Mouse (Mus musculus) cortical plate, adult 2 months (tissue): ENCODE results near the gene Nfkbiz. TPM values are rescaled to one million over a fixed set of nuclear protein-coding genes. Genes with fewer than 3 reads are reported as not detected.
A peak's percentile ranks its signal among the peaks of the same experiment; 100 is the strongest.

Experiments
- H3K27ac ChIP-seq: fragments of 200-500 bp; 2 replicates; pipeline ENCODE4 v1.5.1; 2012; ENCODE audit warnings: low read length, control low read depth, inconsistent platforms; ENCODE audit not compliant: insufficient read depth
- H3K4me1 ChIP-seq: fragments of 200-500 bp; 2 replicates; pipeline ENCODE4 v1.6.1; 2011; ENCODE audit warnings: low read length; ENCODE audit not compliant: control insufficient read depth, insufficient read depth
- H3K4me3 ChIP-seq: fragments of 200-500 bp; 2 replicates; pipeline ENCODE4 v1.5.1; 2011; ENCODE audit warnings: mild to moderate bottlenecking, low read length, control low read depth; ENCODE audit not compliant: insufficient read depth
- CTCF ChIP-seq: fragments of 200-500 bp; IDR thresholded peaks from 2 replicates; pipeline ENCODE4 v1.5.1; 2011; ENCODE audit warnings: mild to moderate bottlenecking, control low read depth, low read length; ENCODE audit not compliant: insufficient read depth; ENCODE audit errors: extremely low read depth
- POLR2A ChIP-seq: fragments of 200-500 bp; IDR thresholded peaks from 2 replicates; pipeline ENCODE4 v1.6.1; 2011; ENCODE audit warnings: mild to moderate bottlenecking, low read length, control low read depth; ENCODE audit not compliant: insufficient read depth; ENCODE audit errors: extremely low read depth
- polyA plus RNA-seq: library from polyadenylated mRNA; depleted of rRNA; stranded (reverse); fragments of >200 nt; gene quantifications from 2 replicates; pipeline ENCODE4 v1.2.3, GENCODE M21; 2012

Gene Nfkbiz
- polyA plus RNA-seq, 1 experiment: 5.4 TPM

DNA sequence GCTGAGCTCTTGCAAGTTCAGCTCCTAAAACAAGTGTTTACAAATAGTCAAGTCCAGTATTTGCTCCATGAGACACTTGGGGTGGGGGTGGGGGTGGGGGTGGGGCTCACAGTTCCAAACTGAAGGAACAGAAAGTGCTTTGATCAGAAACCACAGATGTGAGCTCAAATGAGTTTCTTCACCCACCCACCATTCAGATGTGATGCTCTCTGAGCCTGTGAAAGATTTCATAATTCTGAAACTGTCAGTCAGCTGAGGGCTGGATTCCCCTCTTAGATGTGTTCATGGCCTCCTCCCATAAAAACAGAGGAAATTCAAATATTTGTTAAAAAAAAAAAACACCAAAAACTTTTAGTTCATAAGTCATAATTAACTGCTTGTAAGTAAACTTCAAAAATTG is 2.9 kb downstream of the Nfkbiz start:
- H3K4me3 ChIP-seq: no peak overlapping the region
- no peak overlapping the region for H3K27ac ChIP-seq
- TF ChIP-seq CTCF (no peak), POLR2A (no peak)
- H3K4me1 ChIP-seq: peaks cover 3% of the 10 kb centered on the region; the same call in 1 of the 2 replicates

DNA sequence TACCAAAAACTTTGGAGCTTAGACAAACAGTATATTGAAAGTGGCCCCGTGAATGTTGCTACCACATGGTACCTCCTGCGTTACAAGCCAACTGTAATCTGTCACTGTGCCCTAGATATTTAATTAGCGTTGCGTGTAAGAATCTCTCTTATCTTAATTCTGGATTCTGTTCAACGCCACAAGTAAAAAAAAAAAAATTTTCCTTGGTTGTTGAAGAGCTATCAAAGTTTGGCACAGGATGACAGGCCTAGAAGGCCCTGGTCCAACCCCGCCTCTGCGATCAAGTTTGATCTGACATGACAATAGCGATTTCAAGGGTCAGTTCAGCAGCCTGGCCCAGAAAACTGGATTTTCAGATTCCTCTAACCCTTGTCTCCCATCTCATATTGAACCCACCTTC is 6.1 kb downstream of the Nfkbiz start:
- peaks cover 3% of the 10 kb centered on the region; the same call in 1 of the 2 replicates for H3K4me1 ChIP-seq
- no peak overlapping the region for H3K27ac ChIP-seq
- H3K4me3 ChIP-seq: no peak overlapping the region
- TF ChIP-seq POLR2A (no peak), CTCF (no peak)

DNA sequence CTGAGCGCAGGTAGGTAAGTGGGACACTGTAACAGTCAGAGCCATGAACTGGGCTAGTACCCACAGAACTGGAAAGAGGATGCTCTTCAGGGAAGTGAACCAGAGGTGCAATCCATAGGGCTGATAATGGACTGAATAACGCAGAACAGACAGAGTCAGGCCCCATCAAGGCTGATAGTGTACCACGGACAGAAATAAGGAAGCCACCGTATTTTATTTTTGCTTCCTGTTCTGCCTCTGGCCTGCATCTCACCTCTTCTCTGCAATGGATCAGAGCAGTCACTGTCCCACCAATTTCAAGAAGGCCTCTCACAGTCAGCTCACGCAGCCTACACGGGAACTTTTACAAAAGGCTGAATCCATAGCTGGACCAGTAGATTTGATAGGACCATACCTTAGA is 6.7 kb downstream of the Nfkbiz start:
- Histone ChIP-seq H3K27ac (no peak overlapping the region), H3K4me3 (no peak overlapping the region), H3K4me1 (peaks cover 3% of the 10 kb centered on the region; the same call in 1 of the 2 replicates)
- TF ChIP-seq CTCF (no peak), POLR2A (no peak)

DNA sequence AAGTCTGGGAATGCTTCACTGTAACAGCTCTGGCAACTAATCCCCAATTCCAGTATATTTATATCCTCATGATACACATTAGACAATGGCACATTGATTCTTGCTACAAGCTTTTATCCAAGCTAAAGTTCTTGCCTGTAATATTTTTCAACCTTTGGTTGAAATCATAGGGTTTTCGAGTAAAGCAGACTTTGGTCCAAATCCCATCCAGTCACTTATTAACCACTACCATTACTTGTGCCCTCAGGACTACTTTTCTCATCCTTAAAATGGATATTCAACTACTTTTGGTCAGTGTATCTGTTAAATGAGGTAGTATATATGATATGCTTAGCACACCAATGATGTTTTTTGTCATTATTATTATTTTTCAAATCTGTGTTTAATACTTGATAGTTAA is 7.2 kb downstream of the Nfkbiz start:
- no peak overlapping the region for H3K27ac ChIP-seq
- TF ChIP-seq CTCF (no peak), POLR2A (no peak)
- H3K4me1 ChIP-seq: peaks cover 2% of the 10 kb centered on the region; the same call in 1 of the 2 replicates
- no peak overlapping the region for H3K4me3 ChIP-seq

DNA sequence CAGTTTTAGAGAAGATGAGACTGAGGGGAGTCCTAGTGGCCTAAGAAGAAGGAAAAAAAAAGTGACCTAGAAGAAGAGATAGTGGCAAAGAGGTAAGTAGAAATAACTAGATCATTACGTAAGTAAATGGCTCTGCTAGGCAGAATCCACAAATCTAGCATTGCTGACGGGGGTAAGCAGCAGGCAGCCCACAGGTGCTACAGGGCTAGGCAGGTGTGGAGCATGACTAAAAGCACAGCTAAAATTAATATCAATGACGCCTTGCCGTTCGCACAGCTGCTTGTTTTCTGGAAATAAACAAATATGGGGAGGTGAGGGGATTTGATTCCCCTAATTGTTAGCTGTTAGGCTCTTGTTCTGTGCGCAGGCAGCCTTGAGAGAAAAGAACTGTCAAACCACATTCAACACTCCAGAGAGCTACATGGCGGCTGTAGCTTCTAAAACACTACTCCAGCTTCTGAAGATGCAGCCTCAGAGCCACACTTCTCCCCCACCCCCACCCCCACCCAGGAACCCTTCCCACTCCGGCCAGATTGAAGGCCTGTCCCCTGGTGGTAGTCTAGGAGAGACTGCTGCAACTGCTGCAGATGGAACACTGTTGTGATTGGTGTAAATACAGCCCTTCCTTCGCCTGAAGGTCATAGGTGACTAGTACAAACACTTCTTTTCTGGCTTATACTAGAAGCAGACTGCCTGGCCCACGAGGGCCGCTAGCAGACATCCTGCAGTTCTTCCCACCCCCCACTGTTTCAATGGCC is 15.1 kb downstream of the Nfkbiz start:
- Histone ChIP-seq H3K4me3 (no peak overlapping the region), H3K27ac (0 out of 2 replicates have a peak overlapping the region, but pooled peaks have one; percentile 17), H3K4me1 (peaks cover 3% of the 10 kb centered on the region; the same call in 1 of the 2 replicates)
- no peak for TF ChIP-seq POLR2A
- no peak for TF ChIP-seq CTCF

DNA sequence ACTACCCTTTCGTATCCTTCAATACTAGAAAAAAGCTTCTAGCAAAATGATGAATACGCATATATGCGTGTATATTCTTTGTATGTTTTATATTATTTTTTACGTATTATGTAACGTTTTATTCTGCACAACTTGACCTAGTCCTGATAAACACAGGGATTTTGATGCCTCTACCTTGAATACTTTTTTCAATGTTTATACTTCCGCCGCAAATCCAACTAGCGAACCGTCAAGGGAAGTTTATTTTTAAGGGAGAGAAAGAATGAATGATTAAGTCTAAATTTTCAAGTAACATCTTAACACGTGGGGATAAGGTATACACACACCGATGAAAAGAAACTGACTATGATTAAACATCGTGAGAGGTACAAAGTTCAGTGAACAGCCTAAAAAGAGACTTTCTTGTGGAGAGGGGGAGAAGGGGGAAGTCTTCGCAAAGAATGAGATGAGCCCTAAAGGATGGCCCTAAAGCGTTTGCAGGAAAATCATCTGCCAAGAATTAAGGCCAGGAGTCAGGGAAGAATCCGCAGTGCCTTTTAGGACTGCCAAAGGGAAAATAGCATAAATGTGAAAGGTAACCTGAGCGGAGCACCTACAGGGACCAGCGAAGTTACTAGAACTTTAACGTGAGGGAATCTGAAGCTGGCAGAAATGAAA is 15.8 kb downstream of the Nfkbiz start:
- Histone ChIP-seq H3K27ac (0 out of 2 replicates have a peak overlapping the region, but pooled peaks have one; percentile 17), H3K4me1 (peaks cover 3% of the 10 kb centered on the region; the same call in 1 of the 2 replicates), H3K4me3 (peak overlapping the region; percentile 73)
- TF ChIP-seq POLR2A: no peak
- no peak for TF ChIP-seq CTCF

DNA sequence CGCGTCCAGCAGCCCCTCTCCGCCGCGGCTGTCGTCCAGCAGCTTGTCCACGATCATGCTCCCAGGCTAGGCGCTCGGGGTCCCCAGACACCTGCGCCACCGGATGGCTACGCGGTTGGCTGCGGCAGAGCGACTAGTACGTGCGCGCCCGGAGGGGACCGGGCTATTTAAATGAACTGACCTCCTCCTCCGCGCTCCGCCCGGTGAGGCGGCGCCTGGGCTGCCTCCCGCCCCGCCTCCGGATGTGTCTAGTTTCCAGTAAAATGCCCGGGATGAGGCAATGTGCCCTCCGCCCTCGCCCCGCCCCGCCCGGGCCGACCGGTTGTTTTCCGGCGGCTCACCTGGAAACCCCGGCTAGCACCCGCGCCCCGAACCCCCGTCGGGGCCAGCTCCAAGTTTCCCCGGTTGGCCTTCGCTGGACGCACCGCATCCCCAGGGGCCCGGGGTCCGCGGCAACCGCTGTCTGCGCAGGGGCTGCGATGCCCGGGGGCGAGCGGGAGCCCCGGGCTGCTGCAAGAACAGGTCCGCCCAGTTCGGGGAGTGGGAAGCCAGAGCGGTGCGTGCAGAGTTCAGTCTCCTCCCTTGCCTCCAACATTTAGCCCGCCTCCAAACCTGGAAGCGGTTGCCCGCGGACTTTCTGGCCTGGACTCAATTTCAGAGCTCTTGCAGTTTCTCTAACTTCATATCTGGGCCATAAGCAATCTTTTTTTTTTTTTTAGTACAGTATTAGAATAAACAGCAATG is 16.5 kb downstream of the Nfkbiz start:
- H3K4me3 ChIP-seq: peak overlapping the region; percentile 73
- TF ChIP-seq POLR2A (peak; percentile 38; the same call in 1 of the 2 replicates), CTCF (no peak)
- peak overlapping the region; percentile 94 for H3K27ac ChIP-seq
- H3K4me1 ChIP-seq: peaks cover 3% of the 10 kb centered on the region; the same call in 1 of the 2 replicates

DNA sequence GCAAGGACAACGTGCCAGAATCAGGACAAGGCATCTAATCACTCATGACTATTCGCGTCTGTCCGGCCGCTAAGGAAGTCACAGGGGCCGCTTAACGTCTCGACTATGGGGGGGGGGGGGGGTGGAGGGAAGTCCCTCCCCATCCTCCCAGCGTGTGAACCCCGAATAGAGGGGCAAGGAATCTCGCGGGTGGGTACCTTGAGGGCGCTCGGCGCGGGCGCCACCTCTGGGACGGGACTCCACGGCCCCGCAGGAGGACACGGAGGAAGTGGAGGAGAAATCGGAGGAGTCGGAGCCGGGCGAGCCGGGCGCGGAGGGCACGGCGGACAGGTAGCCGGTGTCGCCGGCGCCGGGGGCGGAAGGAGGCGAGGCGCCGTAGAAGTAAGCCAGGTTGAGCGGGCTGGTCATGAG is 17.1 kb downstream of the Nfkbiz start:
- Histone ChIP-seq H3K4me1 (peaks cover 3% of the 10 kb centered on the region; the same call in 1 of the 2 replicates), H3K27ac (peak overlapping the region; percentile 92), H3K4me3 (peak overlapping the region; percentile 73)
- no peak for TF ChIP-seq POLR2A
- no peak for TF ChIP-seq CTCF

DNA sequence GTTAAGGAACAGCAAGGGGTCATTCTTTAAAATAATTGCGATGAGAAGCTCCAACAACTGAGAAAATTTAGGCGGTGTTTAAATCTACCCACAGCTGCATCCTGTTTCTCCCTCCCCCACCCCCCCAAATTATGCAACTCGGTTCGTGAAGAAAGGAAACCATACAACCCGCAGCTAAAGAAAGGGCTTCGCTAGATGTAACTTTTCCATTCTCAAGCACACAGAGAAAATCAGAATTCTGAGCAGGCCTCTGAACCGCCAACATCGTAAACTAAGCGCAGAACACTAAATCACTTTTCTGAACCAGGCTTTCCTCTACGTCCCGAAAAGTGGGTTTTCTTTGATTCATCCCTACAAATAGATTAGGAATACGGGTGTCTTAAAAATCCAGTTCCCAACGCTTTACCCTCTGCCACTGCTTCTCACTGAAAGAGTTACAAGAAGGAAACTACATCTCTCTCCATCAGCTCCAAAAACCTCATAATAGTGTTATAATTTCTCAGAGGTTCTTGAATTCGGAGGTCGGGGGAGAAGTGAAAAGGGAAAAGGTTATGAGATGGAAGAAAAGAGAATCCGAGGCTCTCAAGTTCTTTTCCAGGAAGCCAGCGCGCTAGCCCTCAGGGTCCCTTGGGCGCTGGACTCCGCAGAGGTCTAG is 17.7 kb downstream of the Nfkbiz start:
- TF ChIP-seq POLR2A (no peak), CTCF (no peak)
- Histone ChIP-seq H3K4me1 (peaks cover 3% of the 10 kb centered on the region; the same call in 1 of the 2 replicates), H3K4me3 (peak overlapping the region; percentile 73), H3K27ac (peak overlapping the region; percentile 70; the same call in 1 of the 2 replicates)
